Mouse (Mus musculus) cortical plate, adult 2 months (tissue): ENCODE measurements around the gene Ptpn13.

Experiments used
- CTCF ChIP-seq: fragments of 200-500 bp; IDR thresholded peaks from 2 replicates; pipeline ENCODE4 v1.5.1; 2011; ENCODE audit warnings: mild to moderate bottlenecking, control low read depth, low read length; ENCODE audit not compliant: insufficient read depth; ENCODE audit errors: extremely low read depth
- POLR2A ChIP-seq: fragments of 200-500 bp; IDR thresholded peaks from 2 replicates; pipeline ENCODE4 v1.6.1; 2011; ENCODE audit warnings: mild to moderate bottlenecking, low read length, control low read depth; ENCODE audit not compliant: insufficient read depth; ENCODE audit errors: extremely low read depth

GRCm38 (mm10) chr5:103537429-103537828, 112.4 kb downstream of the Ptpn13 start:
- no peak for TF ChIP-seq POLR2A
- no peak for TF ChIP-seq CTCF
